Mouse (Mus musculus) E14TG2a.4 (cell line): ENCODE measurements around the gene Stn1.

ENCODE experiments used
- CTCF ChIP-seq: conservative IDR thresholded peaks from 2 replicates; pipeline ENCODE4 v1.5.1; 2014; ENCODE audit warnings: low read length
- POU5F1 ChIP-seq: IDR thresholded peaks from 2 replicates; pipeline ENCODE4 v1.6.1; 2014; ENCODE audit warnings: low read length, borderline replicate concordance

GRCm38 (mm10) chr19:47493017-47493997 lies 44.0 kb downstream of the Stn1 start:
- TF ChIP-seq CTCF (no peak), POU5F1 (no peak)
